Mouse (Mus musculus): ENCODE results near the gene Tas2r115. TPM values are rescaled to one million over a fixed set of nuclear protein-coding genes. Genes with fewer than 3 reads are reported as not detected.
"Not testable (repeated sequence)": the region's sequence is repeated elsewhere in the genome, so short reads cannot be mapped to it uniquely, and the experiment has no call there.

Gene Tas2r115
- total RNA-seq (2022): not detected

DNA sequence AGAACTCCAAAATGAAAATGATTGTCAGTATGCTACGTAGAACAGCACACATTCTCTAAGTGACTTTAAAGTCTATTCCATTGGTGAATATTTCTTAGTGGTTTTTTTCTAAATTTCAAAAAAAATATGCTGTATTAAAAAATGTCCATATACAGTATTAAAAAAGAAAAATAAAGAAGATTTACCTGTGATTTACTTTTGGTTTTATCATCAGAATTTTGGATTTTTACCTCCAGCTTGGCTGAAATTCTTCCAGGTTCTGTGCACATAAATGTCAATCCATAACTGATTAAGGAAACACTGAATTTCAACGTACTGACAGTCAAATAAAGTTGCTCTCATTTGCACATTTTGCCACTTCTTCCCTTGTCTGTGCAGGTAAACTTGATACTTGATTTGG lies at the start of gene Tas2r115:
Gene Tas2r115 (minus strand): TSS at position 101 of the 400 bp plus-strand sequence.
- DNase-seq (ENCODE audit: low spot score): no peak

DNA sequence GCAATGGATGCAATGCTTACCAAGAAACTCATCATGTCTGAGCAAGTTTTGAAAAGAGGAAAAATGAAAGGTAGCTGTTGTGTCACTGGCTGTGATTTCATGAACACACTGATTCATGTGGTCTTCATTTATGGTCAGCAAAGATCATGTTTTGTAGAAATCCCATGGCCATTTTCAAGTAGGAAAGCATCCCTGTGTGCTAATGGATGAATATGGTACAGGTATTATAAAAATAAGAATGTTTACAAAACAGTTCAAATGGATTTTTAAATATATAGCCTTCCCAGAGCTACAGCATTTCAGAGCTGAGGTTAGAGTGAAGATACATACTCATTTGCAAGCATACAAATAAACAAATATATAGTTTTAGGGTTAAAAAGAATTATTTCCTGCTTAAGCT lies 40.2 kb upstream of the Tas2r115 start, which contains the start of gene Tas2r136:
Gene Tas2r136 (minus strand): TSS at position 101 of the 400 bp plus-strand sequence.
- no peak for DNase-seq (ENCODE audit: low spot score)

- DNase-seq (ENCODE audit: low spot score): no peak
Observed at GRCm38 (mm10) chr6:132761831-132762230, 24.0 kb upstream of the Tas2r115 start, which contains the start of gene Tas2r102. Gene Tas2r102 (plus strand): TSS chr6:132762131.

DNA sequence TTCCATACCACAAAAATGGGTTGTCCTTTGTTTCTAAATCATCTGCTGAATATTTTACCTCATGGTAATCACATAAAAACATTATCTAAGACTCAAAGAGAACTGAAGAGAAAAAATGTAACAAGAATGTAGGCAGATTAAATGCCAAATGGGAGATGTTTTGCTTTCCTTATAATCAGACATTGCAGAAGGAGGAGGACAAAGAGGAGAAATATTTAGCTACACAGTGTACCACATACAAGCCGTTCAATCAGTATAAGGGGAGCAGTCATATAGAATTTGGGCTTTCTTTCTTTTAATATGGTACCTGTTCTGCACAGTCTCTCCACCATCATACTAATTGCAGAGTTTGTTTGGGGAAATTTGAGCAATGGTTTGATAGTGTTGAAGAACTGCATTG lies 16.6 kb upstream of the Tas2r115 start, which contains the start of gene Tas2r124:
Gene Tas2r124 (plus strand): TSS at position 301 of the 400 bp plus-strand sequence.
- DNase-seq (ENCODE audit: low spot score): no peak

DNA sequence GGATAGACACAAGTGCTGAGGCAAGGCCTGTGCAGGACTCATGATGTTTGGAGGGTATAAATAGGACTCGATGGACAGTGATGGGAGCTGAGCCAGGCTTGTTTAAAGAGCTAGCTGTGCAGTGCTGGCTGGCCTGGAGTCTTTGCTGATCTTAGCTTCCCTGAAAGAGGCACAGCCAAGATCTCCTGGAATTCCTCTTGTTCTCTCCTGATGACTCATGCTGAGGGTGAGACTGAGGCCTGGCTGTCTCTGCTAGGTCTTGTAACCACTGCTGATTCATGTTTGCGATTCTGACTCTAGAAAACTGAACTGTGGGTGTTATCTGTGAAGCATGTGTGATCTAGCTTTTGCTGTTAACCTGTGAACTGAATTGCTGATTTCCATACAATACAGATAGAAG lies 12.4 kb upstream of the Tas2r115 start:
- DNase-seq (ENCODE audit: low spot score): no peak

DNA sequence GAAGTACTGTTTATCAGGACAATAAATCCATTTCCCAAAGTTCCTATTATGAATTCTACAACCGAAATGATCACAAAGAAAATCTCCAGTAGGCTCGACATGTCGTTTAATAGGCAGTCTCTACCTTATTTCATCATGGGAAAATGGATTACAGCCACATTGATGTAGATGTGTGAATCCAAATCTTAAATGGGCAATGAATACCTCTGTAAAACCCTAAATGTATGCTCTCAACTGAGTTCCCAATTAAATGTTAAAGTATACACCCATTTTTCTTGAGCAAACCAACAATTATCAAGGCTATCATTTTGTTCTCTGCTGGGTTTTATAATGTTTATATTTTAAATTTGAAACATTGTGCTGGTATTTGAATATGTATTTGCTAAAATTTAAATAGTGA lies 26.0 kb downstream of the Tas2r115 start, which contains the start of gene Tas2r122:
Gene Tas2r122 (minus strand): TSS at position 101 of the 400 bp plus-strand sequence.
- no peak for DNase-seq (ENCODE audit: low spot score)

- no peak for DNase-seq (ENCODE audit: low spot score)
Observed at GRCm38 (mm10) chr6:132700907-132701306, 36.9 kb downstream of the Tas2r115 start, which contains the start of gene Tas2r121. Gene Tas2r121 (minus strand): TSS chr6:132701007.

DNA sequence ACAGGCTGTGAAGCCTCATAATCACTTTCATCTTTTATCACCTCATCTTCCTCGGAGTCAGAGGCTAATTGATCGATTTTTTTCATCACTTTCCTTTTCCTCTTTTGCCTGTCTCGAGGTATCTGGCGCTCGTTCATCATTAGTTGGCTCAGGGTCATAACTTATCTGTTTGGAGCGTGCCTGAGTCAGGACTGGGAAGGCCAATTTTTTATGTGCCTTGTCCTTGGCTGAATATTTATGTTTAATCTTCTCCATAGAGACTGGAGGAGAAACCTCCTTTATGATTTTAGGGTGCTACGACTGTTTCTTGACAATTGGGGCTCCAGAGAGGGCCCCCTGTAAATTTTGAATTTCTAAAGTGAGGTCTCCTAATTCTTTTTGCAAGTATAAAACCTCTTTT lies 46.2 kb downstream of the Tas2r115 start:
- DNase-seq (ENCODE audit: low spot score): not testable (repeated sequence)

Other genes with a start within 250 kb of the Tas2r115 start
- not detected for gene Prh1, start 168.2 kb downstream of the Tas2r115 start, total RNA-seq (2022)
- gene Prp2, start 142.1 kb downstream of the Tas2r115 start, total RNA-seq (2022): not detected
- gene A630073D07Rik, start 86.5 kb downstream of the Tas2r115 start, total RNA-seq (2022): not detected
- gene Tas2r120, start 81.1 kb downstream of the Tas2r115 start, total RNA-seq (2022): not detected
- gene Tas2r121, start 37.0 kb downstream of the Tas2r115 start, total RNA-seq (2022): not detected
- gene Tas2r122, start 26.1 kb downstream of the Tas2r115 start, total RNA-seq (2022): not detected
- not detected for gene Tas2r124, start 16.7 kb upstream of the Tas2r115 start, total RNA-seq (2022)
- not detected for gene Tas2r102, start 24.1 kb upstream of the Tas2r115 start, total RNA-seq (2022)
- gene Tas2r136, start 40.1 kb upstream of the Tas2r115 start, total RNA-seq (2022): not detected
- not detected for gene Tas2r117, start 64.8 kb upstream of the Tas2r115 start, total RNA-seq (2022)
- gene Tas2r123, start 109.1 kb upstream of the Tas2r115 start, total RNA-seq (2022): not detected
- not detected for gene Tas2r116, start 117.4 kb upstream of the Tas2r115 start, total RNA-seq (2022)
- gene Tas2r110, start 130.0 kb upstream of the Tas2r115 start, total RNA-seq (2022): not detected
- not detected for gene Tas2r113, start 155.0 kb upstream of the Tas2r115 start, total RNA-seq (2022)
- not detected for gene Tas2r125, start 171.6 kb upstream of the Tas2r115 start, total RNA-seq (2022)
- gene Tas2r129, start 213.1 kb upstream of the Tas2r115 start, total RNA-seq (2022): not detected
- gene Tas2r131, start 219.9 kb upstream of the Tas2r115 start, total RNA-seq (2022): not detected
- gene Tas2r109, start 242.9 kb upstream of the Tas2r115 start, total RNA-seq (2022): not detected